Mouse (Mus musculus) midbrain, embryonic 10.5 days (tissue): ENCODE data around the gene Pbx1. TPM values are rescaled to one million over a fixed set of nuclear protein-coding genes. Genes with fewer than 3 reads are reported as not detected.

ENCODE experiments used
- DNase-seq: peaks from one replicate; pipeline ENCODE4 v3.0.0-alpha.2; 2017; ENCODE audit warnings: low spot score
- H3K27ac ChIP-seq: fragments of 300-500 bp; sonication (generic); replicated peaks from 2 replicates; pipeline ENCODE4 v1.5.1; 2016; ENCODE audit warnings: mild to moderate bottlenecking
- H3K27me3 ChIP-seq: fragments of 300-500 bp; sonication (generic); 2 replicates; pipeline ENCODE4 v1.6.1; 2016; ENCODE audit warnings: low read depth, mild to moderate bottlenecking; ENCODE audit not compliant: poor library complexity, severe bottlenecking
- H3K36me3 ChIP-seq: fragments of 300-500 bp; sonication (generic); 2 replicates; pipeline ENCODE4 v1.6.1; 2016; ENCODE audit warnings: mild to moderate bottlenecking, moderate library complexity
- H3K4me1 ChIP-seq: fragments of 300-500 bp; sonication (generic); 2 replicates; pipeline ENCODE4 v1.6.1; 2016
- H3K4me3 ChIP-seq: fragments of 300-500 bp; sonication (generic); 2 replicates; pipeline ENCODE4 v1.5.1; 2016; ENCODE audit warnings: mild to moderate bottlenecking, moderate library complexity
- H3K9me3 ChIP-seq: fragments of 300-500 bp; sonication (generic); replicated peaks from 2 replicates; pipeline ENCODE4 v1.6.1; 2016; ENCODE audit warnings: mild to moderate bottlenecking
- WGBS: fragments of 180-500 bp; shearing (Covaris S2); methylation state at CpG from one replicate; pipeline ENCODE4 v1.1.7; 2016; 5-methylcytosine and 5-hydroxymethylcytosine counted together
- polyA plus RNA-seq: library from polyadenylated mRNA; unstranded; fragments of >200 nt; fragmentation: Nextera tagmentation; extraction: Ambion mirVana; gene quantifications from 2 replicates; pipeline ENCODE4 v1.2.1, GENCODE M21; 2016

Pbx1 gene
- polyA plus RNA-seq, 1 experiment from 2014 or later = 34.9 TPM

GRCm38 (mm10) chr1:168246968-168247724 is 184.9 kb downstream of the Pbx1 start:
- Histone ChIP-seq H3K27me3 (no peaks in the 10 kb centered on the region), H3K9me3 (no peaks in the 10 kb centered on the region), H3K27ac (0 out of 2 replicates have a peak overlapping the region, but pooled peaks have one; percentile 52), H3K36me3 (no peaks in the 10 kb centered on the region), H3K4me3 (no peak overlapping the region), H3K4me1 (peaks cover 40% of the 10 kb centered on the region)
- DNase-seq = no peak
- WGBS = 66% methylated on average over 10 of the region's 10 CpGs

GRCm38 (mm10) chr1:168245539-168245938 is 186.5 kb downstream of the Pbx1 start:
- Histone ChIP-seq H3K4me3 (no peak overlapping the region), H3K27ac (no peak overlapping the region), H3K4me1 (peaks cover 56% of the 10 kb centered on the region), H3K9me3 (no peaks in the 10 kb centered on the region), H3K36me3 (no peaks in the 10 kb centered on the region), H3K27me3 (no peaks in the 10 kb centered on the region)
- DNase-seq = no peak
- 89% methylated on average over 5 of the region's 5 CpGs for WGBS

GRCm38 (mm10) chr1:168243759-168244158 is 188.3 kb downstream of the Pbx1 start:
- 90% methylated on average over 12 of the region's 12 CpGs for WGBS
- no peaks in the 10 kb centered on the region for H3K9me3 ChIP-seq
- no peak overlapping the region for H3K27ac ChIP-seq
- H3K27me3 ChIP-seq = no peaks in the 10 kb centered on the region
- H3K4me3 ChIP-seq = no peak overlapping the region
- no peaks in the 10 kb centered on the region for H3K36me3 ChIP-seq
- peaks cover 62% of the 10 kb centered on the region for H3K4me1 ChIP-seq
- no peak for DNase-seq

- DNase-seq = no peak
- H3K4me1 ChIP-seq = peaks cover 64% of the 10 kb centered on the region
- WGBS = 89% methylated on average over 7 of the region's 7 CpGs
- no peaks in the 10 kb centered on the region for H3K27me3 ChIP-seq
- H3K9me3 ChIP-seq = no peaks in the 10 kb centered on the region
- H3K36me3 ChIP-seq = no peaks in the 10 kb centered on the region
- H3K4me3 ChIP-seq = no peak overlapping the region
- H3K27ac ChIP-seq = no peak overlapping the region
Measured at GRCm38 (mm10) chr1:168243068-168243467, 189.0 kb downstream of the Pbx1 start.

DNA sequence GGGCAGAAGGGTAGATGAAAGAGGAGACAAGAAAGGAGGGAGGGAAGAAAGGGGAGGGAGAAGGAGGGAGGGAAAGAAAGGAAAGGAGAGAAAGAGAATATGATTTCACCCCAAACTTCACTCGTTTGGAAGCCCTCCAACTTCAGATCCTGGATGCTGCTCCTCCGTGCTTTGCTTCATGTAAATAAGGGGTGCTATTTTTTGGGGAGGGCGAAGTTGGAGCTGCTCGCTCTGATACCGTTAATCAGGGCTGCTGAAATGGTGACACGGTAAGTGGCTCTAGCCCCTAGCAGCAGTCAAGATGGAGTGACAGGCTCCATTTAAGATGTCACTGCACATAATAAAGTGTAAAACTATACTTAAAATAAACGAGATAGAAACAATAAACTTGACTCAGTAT is 190.8 kb downstream of the Pbx1 start:
- Histone ChIP-seq H3K36me3 (no peaks in the 10 kb centered on the region), H3K27ac (peak overlapping the region; percentile 46; the same call in 1 of the 2 replicates), H3K4me1 (peaks cover 52% of the 10 kb centered on the region), H3K4me3 (no peak overlapping the region), H3K27me3 (no peaks in the 10 kb centered on the region), H3K9me3 (no peaks in the 10 kb centered on the region)
- no peak for DNase-seq
- WGBS = 46% methylated on average over 7 of the region's 7 CpGs

DNA sequence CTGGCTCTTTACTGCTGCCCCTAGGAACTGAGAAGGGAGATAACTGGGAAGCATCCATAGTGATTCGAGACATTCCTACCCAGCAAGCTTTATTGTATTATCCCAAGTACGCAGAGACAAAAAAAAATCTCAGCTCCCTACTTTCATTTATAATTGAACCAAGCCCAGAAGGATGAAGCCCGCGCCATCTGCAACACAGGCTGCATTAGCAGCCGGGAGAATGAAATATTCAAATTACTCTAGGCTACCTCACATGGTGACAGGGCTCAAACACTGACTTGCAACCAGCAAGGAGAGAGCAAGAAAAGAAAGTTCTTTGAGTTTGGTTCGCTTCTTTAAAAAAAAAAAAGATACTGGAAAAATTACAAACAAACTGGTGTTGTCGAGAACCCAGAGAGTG is 191.2 kb downstream of the Pbx1 start:
- no peaks in the 10 kb centered on the region for H3K9me3 ChIP-seq
- H3K36me3 ChIP-seq = no peaks in the 10 kb centered on the region
- WGBS = 58% methylated on average over 7 of the region's 7 CpGs
- DNase-seq = no peak
- H3K4me1 ChIP-seq = peaks cover 50% of the 10 kb centered on the region
- no peaks in the 10 kb centered on the region for H3K27me3 ChIP-seq
- H3K27ac ChIP-seq = peak overlapping the region; percentile 46; the same call in 1 of the 2 replicates
- no peak overlapping the region for H3K4me3 ChIP-seq

- whole genome bisulfite sequencing = 85% methylated on average over 5 of the region's 5 CpGs
- H3K36me3 ChIP-seq = no peaks in the 10 kb centered on the region
- H3K27ac ChIP-seq = peak overlapping the region; percentile 46; the same call in 1 of the 2 replicates
- H3K4me3 ChIP-seq = no peak overlapping the region
- peaks cover 50% of the 10 kb centered on the region for H3K4me1 ChIP-seq
- no peak for DNase-seq
- no peaks in the 10 kb centered on the region for H3K9me3 ChIP-seq
- no peaks in the 10 kb centered on the region for H3K27me3 ChIP-seq
Measured at GRCm38 (mm10) chr1:168240386-168240785, 191.7 kb downstream of the Pbx1 start.

DNA sequence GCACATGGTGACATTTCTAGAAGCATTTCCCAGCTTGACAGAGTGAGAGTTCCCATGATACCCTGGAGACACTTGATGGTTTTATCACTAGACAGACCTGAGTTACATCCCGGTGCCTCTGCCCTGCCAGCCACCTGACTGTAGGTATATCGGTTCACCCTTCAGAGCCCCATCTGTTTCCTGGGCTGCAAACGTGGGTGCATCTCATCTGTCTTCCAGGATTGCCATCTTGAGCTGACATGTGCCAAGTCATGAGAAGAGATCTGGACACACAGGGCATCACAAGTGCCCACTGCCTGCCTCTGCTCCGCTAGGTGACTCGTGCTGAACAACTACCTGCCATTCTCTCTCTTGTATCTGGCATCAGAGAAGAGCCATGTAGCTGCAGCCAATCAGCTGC is 196.0 kb downstream of the Pbx1 start:
- no peak overlapping the region for H3K27ac ChIP-seq
- no peaks in the 10 kb centered on the region for H3K9me3 ChIP-seq
- H3K36me3 ChIP-seq = no peaks in the 10 kb centered on the region
- 95% methylated on average over 5 of the region's 5 CpGs for WGBS
- DNase-seq = no peak
- H3K4me1 ChIP-seq = peaks cover 38% of the 10 kb centered on the region
- no peak overlapping the region for H3K4me3 ChIP-seq
- no peaks in the 10 kb centered on the region for H3K27me3 ChIP-seq

GRCm38 (mm10) chr1:168234355-168234754 is 197.7 kb downstream of the Pbx1 start:
- H3K9me3 ChIP-seq = no peaks in the 10 kb centered on the region
- no peaks in the 10 kb centered on the region for H3K27me3 ChIP-seq
- no peak for DNase-seq
- H3K4me1 ChIP-seq = peaks cover 39% of the 10 kb centered on the region
- 62% methylated on average over 11 of the region's 11 CpGs for WGBS
- no peak overlapping the region for H3K27ac ChIP-seq
- no peaks in the 10 kb centered on the region for H3K36me3 ChIP-seq
- no peak overlapping the region for H3K4me3 ChIP-seq

DNA sequence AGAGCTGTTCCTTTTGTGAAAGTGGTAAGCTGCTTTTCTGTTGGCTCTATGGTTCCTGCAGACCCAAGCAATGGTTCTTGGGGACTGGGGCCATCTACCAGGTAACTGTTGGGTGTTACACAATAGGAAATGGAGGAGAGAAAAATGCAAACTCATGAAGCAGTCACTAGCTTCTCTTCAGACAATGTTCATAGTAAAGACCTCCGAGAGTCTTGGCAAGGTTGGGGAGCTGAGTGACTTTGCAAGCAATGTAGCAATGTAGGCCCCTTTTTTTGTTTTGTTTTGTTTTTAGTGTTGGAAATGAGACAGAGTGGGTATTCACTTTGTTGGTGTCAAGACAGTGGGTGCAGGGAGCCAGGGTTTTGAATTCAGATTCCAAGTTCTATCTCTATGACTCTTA is 198.9 kb downstream of the Pbx1 start:
- Histone ChIP-seq H3K27me3 (no peaks in the 10 kb centered on the region), H3K4me1 (peaks cover 36% of the 10 kb centered on the region), H3K9me3 (no peaks in the 10 kb centered on the region), H3K27ac (no peak overlapping the region), H3K4me3 (no peak overlapping the region), H3K36me3 (no peaks in the 10 kb centered on the region)
- DNase-seq = no peak
- WGBS = 94% methylated on average over 1 of the region's 1 CpGs

GRCm38 (mm10) chr1:168231548-168232429 is 200.3 kb downstream of the Pbx1 start:
- no peaks in the 10 kb centered on the region for H3K9me3 ChIP-seq
- no peak overlapping the region for H3K27ac ChIP-seq
- WGBS = 96% methylated on average over 11 of the region's 11 CpGs
- peaks cover 32% of the 10 kb centered on the region for H3K4me1 ChIP-seq
- no peaks in the 10 kb centered on the region for H3K36me3 ChIP-seq
- H3K4me3 ChIP-seq = no peak overlapping the region
- no peaks in the 10 kb centered on the region for H3K27me3 ChIP-seq
- no peak for DNase-seq

DNA sequence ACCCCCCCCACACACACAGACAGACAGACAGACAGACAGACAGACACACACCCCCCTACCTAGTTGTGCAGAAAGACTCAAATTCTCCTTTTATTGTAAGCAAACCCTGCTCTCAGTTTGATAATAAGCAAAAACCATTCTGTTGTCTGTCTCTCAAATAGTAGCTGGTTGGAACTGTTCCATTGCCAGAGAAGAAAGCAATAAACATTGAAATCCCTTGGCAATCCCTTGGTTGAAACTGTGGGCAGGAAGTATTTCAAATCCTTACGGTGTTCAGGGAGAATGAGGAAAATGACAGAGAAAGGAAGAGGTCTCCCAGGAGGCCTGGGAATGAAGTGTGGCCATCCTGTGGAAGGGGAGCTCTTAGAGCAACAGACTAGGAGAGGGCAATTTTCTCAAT is 201.2 kb downstream of the Pbx1 start:
- H3K9me3 ChIP-seq = no peaks in the 10 kb centered on the region
- WGBS = 74% methylated on average over 1 of the region's 1 CpGs
- H3K36me3 ChIP-seq = no peaks in the 10 kb centered on the region
- no peak overlapping the region for H3K4me3 ChIP-seq
- no peaks in the 10 kb centered on the region for H3K27me3 ChIP-seq
- 0 out of 2 replicates have a peak overlapping the region, but pooled peaks have one; percentile 17 for H3K27ac ChIP-seq
- peaks cover 39% of the 10 kb centered on the region for H3K4me1 ChIP-seq
- no peak for DNase-seq

DNA sequence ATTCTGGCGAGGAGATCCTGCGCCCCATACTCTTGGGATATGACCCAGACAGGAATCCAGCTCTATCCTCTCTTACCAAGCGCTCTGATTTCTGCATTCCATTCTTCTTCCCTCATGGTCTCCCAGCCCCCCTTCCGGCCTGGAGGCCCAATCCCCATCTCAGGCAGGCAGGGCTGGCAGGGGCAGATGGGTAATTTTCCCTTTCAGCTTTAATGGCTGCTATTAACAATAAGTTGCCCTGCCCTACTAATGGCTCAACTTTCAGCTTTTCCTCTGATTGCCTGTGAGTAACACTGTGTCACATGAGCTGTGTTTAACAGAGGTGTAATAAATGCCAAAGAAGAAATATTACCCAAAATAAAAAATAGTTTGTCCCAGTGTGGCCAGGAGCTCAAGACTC is 201.9 kb downstream of the Pbx1 start:
- no peak for DNase-seq
- no peak overlapping the region for H3K27ac ChIP-seq
- no peaks in the 10 kb centered on the region for H3K27me3 ChIP-seq
- H3K4me1 ChIP-seq = peaks cover 38% of the 10 kb centered on the region
- WGBS = 78% methylated on average over 4 of the region's 4 CpGs
- no peaks in the 10 kb centered on the region for H3K9me3 ChIP-seq
- H3K36me3 ChIP-seq = no peaks in the 10 kb centered on the region
- no peak overlapping the region for H3K4me3 ChIP-seq
